Mouse (Mus musculus) splenic B cell, adult 2 months (primary cell): ENCODE measurements around the gene Elp4.

ENCODE experiments used
- DNase-seq: peaks from one replicate; pipeline ENCODE4 v3.0.0-alpha.2; 2011; ENCODE audit warnings: low read depth, low spot score
- H3K27me3 ChIP-seq: 2 replicates; pipeline ENCODE4 v1.6.1; 2012; ENCODE audit warnings: mild to moderate bottlenecking, low read length, moderate library complexity, mixed read lengths; ENCODE audit not compliant: control insufficient read depth, poor library complexity, insufficient read depth, severe bottlenecking
- H3K36me3 ChIP-seq: 2 replicates; pipeline ENCODE4 v1.6.1; 2012; ENCODE audit warnings: mild to moderate bottlenecking, low read length, moderate library complexity, mixed read lengths; ENCODE audit not compliant: control insufficient read depth, poor library complexity, insufficient read depth, severe bottlenecking

Gene Elp4

GRCm38 (mm10) chr2:105796101-105796500 is 108.3 kb downstream of the Elp4 start:
- Histone ChIP-seq H3K36me3 (no peaks in the 10 kb centered on the region), H3K27me3 (no peaks in the 10 kb centered on the region)
- DNase-seq: no peak

GRCm38 (mm10) chr2:105792339-105793120 is 111.8 kb downstream of the Elp4 start:
- no peak for DNase-seq
- H3K27me3 ChIP-seq: no peaks in the 10 kb centered on the region
- H3K36me3 ChIP-seq: no peaks in the 10 kb centered on the region

GRCm38 (mm10) chr2:105789936-105790335 is 114.4 kb downstream of the Elp4 start:
- H3K36me3 ChIP-seq: no peaks in the 10 kb centered on the region
- no peak for DNase-seq
- no peaks in the 10 kb centered on the region for H3K27me3 ChIP-seq

GRCm38 (mm10) chr2:105787726-105788125 is 116.6 kb downstream of the Elp4 start:
- Histone ChIP-seq H3K36me3 (no peaks in the 10 kb centered on the region), H3K27me3 (no peaks in the 10 kb centered on the region)
- no peak for DNase-seq

- Histone ChIP-seq H3K27me3 (no peaks in the 10 kb centered on the region), H3K36me3 (no peaks in the 10 kb centered on the region)
- DNase-seq: no peak
Observed at GRCm38 (mm10) chr2:105786986-105787385, 117.4 kb downstream of the Elp4 start.

GRCm38 (mm10) chr2:105782885-105783284 is 121.5 kb downstream of the Elp4 start:
- H3K36me3 ChIP-seq: no peaks in the 10 kb centered on the region
- no peak for DNase-seq
- H3K27me3 ChIP-seq: no peaks in the 10 kb centered on the region

- no peaks in the 10 kb centered on the region for H3K36me3 ChIP-seq
- no peak for DNase-seq
- H3K27me3 ChIP-seq: no peaks in the 10 kb centered on the region; the same call in 1 of the 2 replicates
Observed at GRCm38 (mm10) chr2:105780739-105781138, 123.6 kb downstream of the Elp4 start.

GRCm38 (mm10) chr2:105779320-105779891 is 125.0 kb downstream of the Elp4 start:
- DNase-seq: no peak
- Histone ChIP-seq H3K36me3 (no peaks in the 10 kb centered on the region), H3K27me3 (no peaks in the 10 kb centered on the region; the same call in 1 of the 2 replicates)

- Histone ChIP-seq H3K36me3 (no peaks in the 10 kb centered on the region), H3K27me3 (peaks cover 2% of the 10 kb centered on the region; the same call in 1 of the 2 replicates)
- no peak for DNase-seq
Observed at GRCm38 (mm10) chr2:105771314-105771713, 133.1 kb downstream of the Elp4 start.

GRCm38 (mm10) chr2:105769747-105770328 is 134.5 kb downstream of the Elp4 start:
- Histone ChIP-seq H3K27me3 (peaks cover 2% of the 10 kb centered on the region; the same call in 1 of the 2 replicates), H3K36me3 (no peaks in the 10 kb centered on the region)
- DNase-seq: no peak

GRCm38 (mm10) chr2:105753512-105753911 is 150.9 kb downstream of the Elp4 start:
- H3K27me3 ChIP-seq: no peaks in the 10 kb centered on the region
- H3K36me3 ChIP-seq: no peaks in the 10 kb centered on the region
- no peak for DNase-seq

- Histone ChIP-seq H3K27me3 (no peaks in the 10 kb centered on the region), H3K36me3 (no peaks in the 10 kb centered on the region)
- no peak for DNase-seq
Observed at GRCm38 (mm10) chr2:105749111-105749510, 155.3 kb downstream of the Elp4 start.

GRCm38 (mm10) chr2:105746896-105747295 is 157.5 kb downstream of the Elp4 start:
- DNase-seq: no peak
- Histone ChIP-seq H3K27me3 (no peaks in the 10 kb centered on the region), H3K36me3 (no peaks in the 10 kb centered on the region)

GRCm38 (mm10) chr2:105736166-105736565 is 168.2 kb downstream of the Elp4 start:
- H3K27me3 ChIP-seq: no peaks in the 10 kb centered on the region
- H3K36me3 ChIP-seq: no peaks in the 10 kb centered on the region
- no peak for DNase-seq

- DNase-seq: no peak
- Histone ChIP-seq H3K36me3 (no peaks in the 10 kb centered on the region), H3K27me3 (no peaks in the 10 kb centered on the region)
Observed at GRCm38 (mm10) chr2:105730704-105731103, 173.7 kb downstream of the Elp4 start.
